Mouse (Mus musculus): ENCODE data around the gene Ccdc158.

The Ccdc158 gene

GRCm38 (mm10) chr5:92599030-92599429 lies 76.0 kb downstream of the Ccdc158 start:
- peak; percentile 46 for DNase-seq (ENCODE audit: low read depth)

- DNase-seq (ENCODE audit: low read depth), result no peak
These were observed 78.2 kb downstream of the Ccdc158 start for GRCm38 (mm10) chr5:92596865-92597264.

GRCm38 (mm10) chr5:92595026-92595425 lies 80.0 kb downstream of the Ccdc158 start:
- no peak for DNase-seq (ENCODE audit: low read depth)

GRCm38 (mm10) chr5:92585932-92586331 lies 89.1 kb downstream of the Ccdc158 start:
- no peak for DNase-seq (ENCODE audit: low read depth)

- no peak for DNase-seq (ENCODE audit: low read depth)
These were observed 95.5 kb downstream of the Ccdc158 start for GRCm38 (mm10) chr5:92579559-92579958.

- DNase-seq (ENCODE audit: low read depth), result no peak
These were observed 103.8 kb downstream of the Ccdc158 start for GRCm38 (mm10) chr5:92571232-92571631.

GRCm38 (mm10) chr5:92562002-92562401 lies 113.1 kb downstream of the Ccdc158 start:
- DNase-seq (ENCODE audit: low read depth), result no peak

- no peak for DNase-seq (ENCODE audit: low read depth)
These were observed 114.9 kb downstream of the Ccdc158 start for GRCm38 (mm10) chr5:92560201-92560600.

Data from fibroblast of lung, adult 2 months (primary cell).